Mouse (Mus musculus): Measurements from ENCODE around the gene Srxn1. TPM values are rescaled to one million over a fixed set of nuclear protein-coding genes. Genes with fewer than 3 reads are reported as not detected.

Srxn1 gene
- polyA plus RNA-seq, 1 experiment from 2014 or later: 28.4 TPM

DNA sequence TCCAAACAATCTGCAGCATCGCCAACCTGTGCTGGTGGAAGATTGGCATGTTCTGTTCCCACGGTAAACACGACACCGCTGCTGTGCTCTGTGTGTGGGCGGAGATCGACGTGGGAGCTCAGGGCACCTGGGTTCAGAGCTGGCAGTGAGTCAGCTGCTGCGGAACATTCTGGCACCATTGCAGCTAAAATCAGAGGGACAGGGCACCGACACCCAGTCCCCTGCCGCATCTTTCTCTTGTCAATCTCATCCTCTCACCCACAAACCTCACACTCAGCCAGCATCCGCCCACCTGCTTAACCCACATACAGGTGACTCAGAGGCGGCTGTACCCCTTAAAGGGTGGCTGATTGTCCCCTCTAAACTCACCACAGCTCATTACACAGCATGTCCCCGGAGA, 3.6 kb upstream of the Srxn1 start:
- DNase-seq (ENCODE audit: low spot score) (no peak), ATAC-seq (ENCODE audit: low FRiP score, low TSS enrichment) (no peak)
- no peaks in the 10 kb centered on the region for H3K9me3 ChIP-seq (ENCODE audit: control insufficient read depth, low read length)
- no peaks in the 10 kb centered on the region for H3K27me3 ChIP-seq (ENCODE audit: control insufficient read depth, insufficient read depth, low read length)
- WGBS: 53% methylated on average over 13 of the region's 13 CpGs
- 0 out of 2 replicates have a peak, but pooled peaks cover 2% of the 10 kb centered on the region for H3K4me1 ChIP-seq (replicated peaks; ENCODE audit: control insufficient read depth, insufficient read depth)
- no peak overlapping the region for H3K27ac ChIP-seq (replicated peaks)
- H3K4me3 ChIP-seq (ENCODE audit: low read depth, low read length): no peak overlapping the region
- TF ChIP-seq CTCF (IDR thresholded peaks at IDR 0.05; ENCODE audit: low read depth) (no peak), EP300 (optimal IDR thresholded peaks at IDR 0.05) (no peak)
- H3K36me3 ChIP-seq (ENCODE audit: control insufficient read depth, insufficient read depth, low read length): no peaks in the 10 kb centered on the region
- no peak overlapping the region for H3K9ac ChIP-seq (ENCODE audit: low read length)
- H3K4me2 ChIP-seq (replicated peaks; ENCODE audit: low read depth): no peak overlapping the region

DNA sequence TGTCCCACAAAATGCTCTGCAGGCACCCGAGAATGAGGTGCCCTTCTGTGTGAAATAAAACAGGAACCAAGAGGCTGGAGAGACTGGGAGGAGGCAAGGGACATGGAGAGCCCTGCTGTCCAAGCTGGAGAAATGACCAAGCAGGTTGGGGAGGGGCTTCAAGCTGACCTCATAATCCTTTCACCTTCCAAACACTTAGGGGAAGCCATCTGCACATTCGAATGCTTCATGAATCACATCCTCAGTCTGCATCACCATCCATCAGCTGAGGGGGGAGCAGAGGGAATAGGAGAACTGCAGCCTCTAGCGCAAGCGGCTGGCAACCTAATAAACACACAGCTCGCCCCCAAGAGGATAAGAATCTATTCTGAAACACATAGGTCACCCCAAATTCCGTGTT, 2.9 kb upstream of the Srxn1 start:
- WGBS: 51% methylated on average over 6 of the region's 6 CpGs
- no peaks in the 10 kb centered on the region for H3K36me3 ChIP-seq (ENCODE audit: control insufficient read depth, insufficient read depth, low read length)
- TF ChIP-seq EP300 (optimal IDR thresholded peaks at IDR 0.05) (no peak), CTCF (IDR thresholded peaks at IDR 0.05; ENCODE audit: low read depth) (no peak)

DNA sequence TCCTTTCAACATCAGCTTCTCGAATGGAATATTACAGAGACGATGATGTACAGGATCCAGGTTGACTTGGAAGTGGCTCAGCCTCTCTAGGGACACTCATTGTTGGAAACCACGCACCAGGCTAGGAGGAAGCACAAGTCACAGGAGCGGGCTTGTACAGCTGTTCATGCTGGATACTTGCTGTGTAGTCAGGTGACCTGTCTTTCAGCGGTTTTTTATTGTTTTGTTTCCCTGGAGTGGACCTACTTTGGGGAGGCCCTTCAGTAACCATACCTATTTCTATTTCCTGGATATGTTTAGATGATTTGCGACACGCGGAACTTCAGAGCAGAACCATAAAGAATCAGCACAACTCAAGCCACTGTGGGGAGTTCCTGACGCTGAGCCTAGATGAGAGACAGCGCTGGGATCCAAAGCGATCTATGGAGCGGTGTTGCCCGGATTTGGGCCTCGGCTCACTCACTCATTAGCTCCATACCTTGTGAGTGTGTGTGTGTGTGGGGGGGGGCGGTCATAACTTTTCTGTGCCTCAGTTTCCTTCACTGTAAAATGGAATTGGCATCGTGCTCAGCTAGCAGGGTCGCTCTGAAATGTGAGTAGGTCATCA, 502 bp upstream of the Srxn1 start:
- Histone ChIP-seq H3K27me3 (ENCODE audit: control insufficient read depth, insufficient read depth, low read length) (no peaks in the 10 kb centered on the region), H3K36me3 (ENCODE audit: control insufficient read depth, insufficient read depth, low read length) (no peaks in the 10 kb centered on the region), H3K9ac (ENCODE audit: low read length) (peak overlapping the region; percentile 91), H3K27ac (replicated peaks) (0 out of 2 replicates have a peak overlapping the region, but pooled peaks have one; percentile 53), H3K4me1 (replicated peaks; ENCODE audit: control insufficient read depth, insufficient read depth) (0 out of 2 replicates have a peak, but pooled peaks cover 2% of the 10 kb centered on the region), H3K4me3 (ENCODE audit: low read depth, low read length) (peak overlapping the region; percentile 70), H3K4me2 (replicated peaks; ENCODE audit: low read depth) (peak overlapping the region; percentile 85), H3K9me3 (ENCODE audit: control insufficient read depth, low read length) (no peaks in the 10 kb centered on the region)
- no peak for TF ChIP-seq EP300 (optimal IDR thresholded peaks at IDR 0.05)
- no peak for TF ChIP-seq CTCF (IDR thresholded peaks at IDR 0.05; ENCODE audit: low read depth)
- ATAC-seq (ENCODE audit: low FRiP score, low TSS enrichment): peak; percentile 21
- 13% methylated on average over 17 of the region's 17 CpGs for WGBS
- DNase-seq (ENCODE audit: low spot score): no peak

More for the DNA sequence above, 2.9 kb upstream of the Srxn1 start:
- Histone ChIP-seq H3K9me3 (ENCODE audit: control insufficient read depth, low read length) (no peaks in the 10 kb centered on the region), H3K27me3 (ENCODE audit: control insufficient read depth, insufficient read depth, low read length) (no peaks in the 10 kb centered on the region), H3K4me3 (ENCODE audit: low read depth, low read length) (no peak overlapping the region), H3K27ac (replicated peaks) (no peak overlapping the region), H3K4me1 (replicated peaks; ENCODE audit: control insufficient read depth, insufficient read depth) (0 out of 2 replicates have a peak, but pooled peaks cover 2% of the 10 kb centered on the region), H3K4me2 (replicated peaks; ENCODE audit: low read depth) (no peak overlapping the region), H3K9ac (ENCODE audit: low read length) (no peak overlapping the region)
- ATAC-seq (ENCODE audit: low FRiP score, low TSS enrichment): no peak
- no peak for DNase-seq (ENCODE audit: low spot score)

DNA sequence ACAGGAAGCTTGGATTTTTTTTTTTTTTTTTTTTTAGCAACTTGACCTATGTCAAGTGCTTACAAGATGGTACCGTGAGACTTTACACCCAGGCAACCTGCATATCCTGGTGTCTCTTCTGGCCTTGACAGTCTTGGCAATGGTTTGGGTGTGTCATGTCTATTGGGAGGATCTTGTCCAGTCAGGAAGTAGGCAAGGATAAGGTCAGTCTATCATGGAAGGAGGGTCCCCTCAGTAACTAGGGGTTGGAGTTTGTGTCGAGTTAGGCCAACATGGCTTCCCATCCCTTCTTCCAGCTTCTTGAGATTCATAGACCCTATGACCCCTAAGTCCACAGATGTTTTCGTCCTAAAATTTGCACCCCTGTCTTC, 894 bp downstream of the Srxn1 start:
- H3K27ac ChIP-seq (replicated peaks): no peak overlapping the region

DNA sequence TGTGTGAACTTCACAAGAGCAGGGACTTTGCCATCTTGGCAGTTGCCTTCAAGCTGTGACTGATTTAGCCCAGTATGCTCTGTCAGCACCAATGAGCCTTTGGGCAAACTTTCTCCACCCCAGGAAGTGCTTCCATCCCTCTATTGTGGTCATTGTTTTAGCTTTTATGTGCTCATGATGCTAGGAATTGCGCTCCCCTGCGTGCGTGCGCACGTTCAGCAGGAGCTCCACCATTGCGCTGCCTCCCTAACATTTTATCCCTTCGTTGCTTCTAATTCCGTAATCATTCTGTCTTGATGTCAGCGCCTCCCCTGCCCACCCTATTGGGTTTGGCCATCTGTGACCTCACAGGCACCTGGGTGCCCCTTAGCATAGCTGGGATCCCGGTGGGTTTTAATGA, 1.3 kb downstream of the Srxn1 start:
- 94% methylated on average over 10 of the region's 10 CpGs for WGBS
- no peak overlapping the region for H3K27ac ChIP-seq (replicated peaks)
- no peak for TF ChIP-seq EP300 (optimal IDR thresholded peaks at IDR 0.05)
- TF ChIP-seq CTCF (IDR thresholded peaks at IDR 0.05; ENCODE audit: low read depth): no peak
- no peak overlapping the region; the same call in 1 of the 2 replicates for H3K4me2 ChIP-seq (replicated peaks; ENCODE audit: low read depth)
- DNase-seq (ENCODE audit: low spot score): no peak
- H3K4me3 ChIP-seq (ENCODE audit: low read depth, low read length): no peak overlapping the region
- H3K36me3 ChIP-seq (ENCODE audit: control insufficient read depth, insufficient read depth, low read length): no peaks in the 10 kb centered on the region
- no peaks in the 10 kb centered on the region for H3K27me3 ChIP-seq (ENCODE audit: control insufficient read depth, insufficient read depth, low read length)
- no peaks in the 10 kb centered on the region for H3K9me3 ChIP-seq (ENCODE audit: control insufficient read depth, low read length)
- no peak for ATAC-seq (ENCODE audit: low FRiP score, low TSS enrichment)
- H3K4me1 ChIP-seq (replicated peaks; ENCODE audit: control insufficient read depth, insufficient read depth): 0 out of 2 replicates have a peak, but pooled peaks cover 2% of the 10 kb centered on the region
- no peak overlapping the region for H3K9ac ChIP-seq (ENCODE audit: low read length)

More for the DNA sequence above, 894 bp downstream of the Srxn1 start:
- TF ChIP-seq CTCF (IDR thresholded peaks at IDR 0.05; ENCODE audit: low read depth) (no peak), EP300 (optimal IDR thresholded peaks at IDR 0.05) (no peak)
- WGBS: 89% methylated on average over 3 of the region's 3 CpGs
- Histone ChIP-seq H3K4me1 (replicated peaks; ENCODE audit: control insufficient read depth, insufficient read depth) (0 out of 2 replicates have a peak, but pooled peaks cover 2% of the 10 kb centered on the region), H3K27me3 (ENCODE audit: control insufficient read depth, insufficient read depth, low read length) (no peaks in the 10 kb centered on the region), H3K4me3 (ENCODE audit: low read depth, low read length) (peak overlapping the region; percentile 70), H3K36me3 (ENCODE audit: control insufficient read depth, insufficient read depth, low read length) (no peaks in the 10 kb centered on the region), H3K4me2 (replicated peaks; ENCODE audit: low read depth) (peak overlapping the region; percentile 85), H3K9me3 (ENCODE audit: control insufficient read depth, low read length) (no peaks in the 10 kb centered on the region), H3K9ac (ENCODE audit: low read length) (peak overlapping the region; percentile 91)
- no peak for ATAC-seq (ENCODE audit: low FRiP score, low TSS enrichment)
- no peak for DNase-seq (ENCODE audit: low spot score)

DNA sequence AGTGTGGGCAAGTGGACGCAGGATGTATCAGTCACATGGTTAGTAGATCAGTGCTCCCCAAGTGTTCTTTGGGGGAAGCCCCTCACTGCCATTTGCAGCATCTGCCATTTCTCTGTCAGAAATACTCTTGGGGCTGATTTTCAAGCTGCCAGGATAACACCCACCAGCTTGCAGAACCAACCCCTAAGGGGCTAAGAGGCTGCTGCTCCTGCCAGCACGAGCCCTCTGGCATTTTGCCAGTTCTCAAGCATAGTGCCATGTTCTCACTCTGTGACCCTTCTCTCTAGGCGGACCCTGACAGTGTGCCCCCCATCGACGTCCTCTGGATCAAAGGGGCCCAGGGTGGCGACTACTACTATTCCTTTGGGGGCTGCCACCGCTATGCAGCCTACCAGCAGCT, 3.4 kb downstream of the Srxn1 start:
- DNase-seq (ENCODE audit: low spot score) (no peak), ATAC-seq (ENCODE audit: low FRiP score, low TSS enrichment) (no peak)
- Histone ChIP-seq H3K27ac (replicated peaks) (no peak overlapping the region), H3K4me2 (replicated peaks; ENCODE audit: low read depth) (no peak overlapping the region), H3K9ac (ENCODE audit: low read length) (no peak overlapping the region), H3K9me3 (ENCODE audit: control insufficient read depth, low read length) (no peaks in the 10 kb centered on the region), H3K4me1 (replicated peaks; ENCODE audit: control insufficient read depth, insufficient read depth) (0 out of 2 replicates have a peak, but pooled peaks cover 2% of the 10 kb centered on the region), H3K27me3 (ENCODE audit: control insufficient read depth, insufficient read depth, low read length) (no peaks in the 10 kb centered on the region), H3K36me3 (ENCODE audit: control insufficient read depth, insufficient read depth, low read length) (no peaks in the 10 kb centered on the region), H3K4me3 (ENCODE audit: low read depth, low read length) (no peak overlapping the region)
- TF ChIP-seq EP300 (optimal IDR thresholded peaks at IDR 0.05): no peak
- WGBS: 73% methylated on average over 7 of the region's 7 CpGs
